Mouse (Mus musculus) neural tube, embryonic 10.5 days (tissue): Measurements from ENCODE around the gene Tmem185b.

Source experiments
- DNase-seq: peaks from one replicate; pipeline ENCODE4 v3.0.0-alpha.2; 2017; ENCODE audit warnings: low spot score; ENCODE audit errors: extremely low spot score

Tmem185b gene

DNA sequence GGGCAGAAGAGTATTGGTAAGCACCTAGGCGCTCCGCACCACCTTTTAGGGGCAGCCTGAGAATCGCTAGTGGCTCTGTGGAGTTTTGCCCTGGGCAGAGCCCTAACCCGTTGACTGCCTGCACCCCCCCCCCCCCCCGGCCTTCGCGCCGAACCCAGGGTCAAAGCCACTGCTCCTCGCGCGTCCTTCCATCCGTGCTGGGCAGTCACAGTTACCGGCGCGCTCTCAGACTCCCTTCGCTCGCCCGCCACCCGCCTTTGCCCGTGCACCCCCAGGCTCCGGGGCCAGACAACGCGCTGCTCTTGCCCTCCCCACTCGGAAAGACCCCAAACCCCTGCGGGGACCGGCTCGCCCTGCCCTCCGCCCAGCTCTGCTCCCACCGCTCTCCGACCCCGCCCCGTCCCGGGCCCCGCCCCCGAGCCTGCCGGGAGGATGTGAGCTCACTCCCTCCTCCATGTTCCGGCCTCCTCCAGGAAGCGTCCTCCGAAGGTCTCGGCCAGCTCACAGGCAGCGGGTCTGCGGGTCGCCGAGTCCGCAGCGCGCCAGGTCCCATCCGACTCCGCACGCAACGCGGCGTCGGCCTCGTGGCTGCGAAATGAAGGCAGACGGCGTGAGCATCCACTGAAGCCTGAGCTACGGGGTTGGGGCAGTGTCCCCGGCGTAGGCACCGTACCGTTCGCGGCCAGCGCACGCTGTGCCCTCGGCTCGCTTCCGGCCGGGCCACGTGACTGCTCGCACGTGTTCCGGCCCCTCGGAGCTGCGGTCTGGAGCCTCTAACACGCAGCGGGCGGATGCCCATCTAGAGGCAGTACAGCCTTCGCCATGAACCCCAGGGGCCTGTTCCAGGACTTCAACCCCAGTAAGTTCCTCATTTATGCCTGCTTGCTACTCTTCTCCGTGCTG is at the start of gene Tmem185b:
TSS of gene Tmem185b (plus strand) at position 472 of the 903 bp plus-strand sequence.
- peak; percentile 97 for DNase-seq

DNA sequence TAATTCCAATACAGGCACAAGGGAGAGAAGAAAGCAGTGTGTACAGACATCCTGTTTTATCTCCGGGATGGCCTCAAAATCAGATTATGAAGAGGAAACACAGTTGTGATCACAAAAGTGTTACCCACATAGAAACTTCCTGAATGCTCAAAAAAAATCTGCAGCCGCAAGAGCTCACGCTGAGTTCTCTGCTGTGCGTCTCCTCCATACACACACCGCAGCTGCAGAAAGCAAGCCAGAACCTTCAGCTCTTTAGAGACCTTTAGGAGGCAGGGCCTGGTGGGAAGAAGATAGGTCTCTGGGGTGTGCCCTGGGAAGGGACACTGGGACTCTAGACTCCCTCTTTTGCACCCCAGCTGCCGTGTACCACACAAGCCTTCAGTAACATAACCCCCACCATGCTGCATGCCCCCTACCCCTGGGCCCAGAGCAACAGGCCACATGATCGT is 49.0 kb upstream of the Tmem185b start:
- no peak for DNase-seq

DNA sequence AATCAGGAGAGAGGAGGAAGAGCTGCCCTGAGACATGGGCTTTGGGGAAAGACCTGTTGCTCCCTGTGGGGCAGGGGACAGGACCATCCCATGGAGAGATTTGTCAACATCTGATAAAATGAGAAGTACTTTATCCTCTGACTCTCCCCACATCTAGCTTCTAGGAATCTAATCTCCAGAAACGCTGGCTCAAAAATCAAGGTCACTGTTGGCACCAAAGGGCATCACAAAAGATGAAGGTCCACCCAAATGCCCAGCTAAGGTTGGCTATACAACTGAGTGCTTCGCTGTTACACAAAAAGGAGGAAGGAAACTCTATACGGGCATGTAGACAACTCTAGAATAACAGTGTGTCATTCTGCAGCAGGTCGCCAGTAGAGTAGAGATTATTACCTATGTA is 46.3 kb upstream of the Tmem185b start:
- no peak for DNase-seq

DNA sequence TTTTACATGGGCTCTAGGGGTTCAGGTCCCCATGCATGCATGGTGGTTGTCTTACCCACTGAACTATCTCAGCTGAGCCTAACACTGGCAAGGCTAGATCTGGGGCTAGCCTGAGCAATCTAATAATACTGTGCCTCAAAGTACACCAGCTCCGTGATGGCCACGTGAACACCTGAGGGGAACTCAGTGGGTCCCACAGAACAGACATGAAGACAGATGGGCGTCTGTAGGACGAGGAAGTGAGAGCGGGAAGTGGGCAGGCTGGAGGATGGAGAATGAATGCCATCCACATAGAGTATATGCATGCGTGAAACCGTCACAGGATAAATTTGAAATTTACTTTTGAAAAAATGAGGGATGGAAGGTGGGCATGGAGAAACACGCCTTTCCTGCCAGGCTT is 45.3 kb upstream of the Tmem185b start:
- DNase-seq, result no peak

DNA sequence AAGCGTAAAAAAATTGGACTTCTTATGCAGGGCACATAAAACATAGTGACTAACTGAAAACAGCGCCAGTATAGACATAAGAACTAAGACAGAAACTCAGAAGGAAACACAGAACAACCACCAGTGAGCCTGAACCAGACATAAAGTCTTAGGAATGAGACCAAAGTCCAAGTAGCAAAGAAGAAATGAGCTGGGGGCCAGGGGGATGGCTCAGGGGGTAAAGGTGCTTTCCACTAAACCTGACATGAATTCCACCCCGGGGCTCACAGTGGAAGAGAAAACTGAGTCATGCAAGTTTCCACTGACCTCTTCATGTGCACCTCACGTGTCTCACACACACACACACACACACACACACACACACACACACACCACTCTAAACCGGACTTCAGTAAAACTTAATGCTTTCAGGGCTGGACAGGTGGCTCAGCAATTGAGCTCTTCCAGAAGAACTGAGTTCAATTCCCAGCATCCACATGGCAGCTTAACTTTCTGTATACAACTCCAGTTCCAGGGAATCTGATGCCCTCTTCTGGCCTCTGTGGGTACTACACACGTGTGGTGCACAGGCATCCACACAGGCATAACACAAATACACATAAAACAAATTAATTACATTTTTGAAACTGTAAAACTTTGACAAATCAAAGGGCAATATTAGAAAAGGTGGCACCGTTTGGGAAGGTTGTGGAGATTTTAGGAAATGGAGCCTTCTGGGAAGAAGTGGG is 44.6 kb upstream of the Tmem185b start:
- DNase-seq, result no peak

DNA sequence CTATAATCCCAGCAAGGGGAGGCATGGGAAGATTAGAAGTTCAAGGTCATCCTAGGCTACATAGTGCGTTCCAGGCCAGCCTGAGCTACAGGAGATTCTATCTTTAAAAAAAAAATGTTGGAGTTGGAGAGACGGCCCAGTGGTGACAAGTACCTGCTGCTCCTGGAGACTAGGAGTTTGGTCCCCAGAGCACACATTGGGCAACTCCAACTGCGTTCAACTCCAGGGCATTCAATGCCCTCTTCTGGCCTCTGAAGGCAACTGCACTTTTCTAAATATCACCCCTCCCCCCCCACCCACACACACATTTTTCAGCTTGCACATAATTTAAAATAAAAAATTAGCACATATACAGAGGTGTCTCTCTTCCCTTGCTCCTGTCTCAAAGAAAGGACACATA is 43.1 kb upstream of the Tmem185b start:
- DNase-seq, result no peak

DNA sequence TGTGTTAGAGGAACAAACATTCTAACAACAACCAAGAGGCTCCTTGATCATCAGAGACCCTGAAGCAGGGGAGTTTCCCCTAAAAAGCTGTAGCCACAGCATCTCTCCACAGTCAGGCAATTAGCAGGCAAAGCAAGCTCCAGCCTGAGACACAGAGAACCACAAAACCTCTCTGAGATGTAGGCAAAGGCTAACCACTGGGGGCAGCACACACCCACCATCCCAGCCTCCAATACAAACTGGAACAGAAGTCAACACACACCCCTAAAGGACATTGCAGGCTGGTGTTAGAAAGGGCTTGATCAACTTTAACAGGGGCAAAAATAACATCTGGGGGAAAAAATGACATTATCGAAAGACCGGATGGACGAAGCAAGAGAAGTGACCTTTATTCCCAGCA is 41.5 kb upstream of the Tmem185b start:
- DNase-seq, result no peak

DNA sequence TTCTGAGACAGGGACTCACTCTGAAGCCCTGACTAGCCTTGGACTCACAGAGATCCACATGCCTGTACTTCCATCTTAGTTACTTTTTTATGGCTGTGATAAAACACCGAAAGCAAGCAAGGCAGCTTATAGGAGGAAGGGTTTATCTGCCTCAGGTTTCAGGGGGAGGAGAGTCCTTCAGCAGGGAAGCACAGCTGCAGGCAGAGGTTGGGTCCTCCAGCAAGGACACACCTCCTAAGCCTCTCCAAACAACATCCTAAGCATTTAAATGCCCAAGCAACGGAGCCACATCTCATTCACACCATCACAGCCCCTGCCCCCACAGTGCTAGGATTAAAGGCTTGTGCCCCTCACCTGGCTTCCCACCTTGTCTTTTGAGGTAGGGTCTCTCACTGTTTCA is 40.1 kb upstream of the Tmem185b start:
- no peak for DNase-seq

DNA sequence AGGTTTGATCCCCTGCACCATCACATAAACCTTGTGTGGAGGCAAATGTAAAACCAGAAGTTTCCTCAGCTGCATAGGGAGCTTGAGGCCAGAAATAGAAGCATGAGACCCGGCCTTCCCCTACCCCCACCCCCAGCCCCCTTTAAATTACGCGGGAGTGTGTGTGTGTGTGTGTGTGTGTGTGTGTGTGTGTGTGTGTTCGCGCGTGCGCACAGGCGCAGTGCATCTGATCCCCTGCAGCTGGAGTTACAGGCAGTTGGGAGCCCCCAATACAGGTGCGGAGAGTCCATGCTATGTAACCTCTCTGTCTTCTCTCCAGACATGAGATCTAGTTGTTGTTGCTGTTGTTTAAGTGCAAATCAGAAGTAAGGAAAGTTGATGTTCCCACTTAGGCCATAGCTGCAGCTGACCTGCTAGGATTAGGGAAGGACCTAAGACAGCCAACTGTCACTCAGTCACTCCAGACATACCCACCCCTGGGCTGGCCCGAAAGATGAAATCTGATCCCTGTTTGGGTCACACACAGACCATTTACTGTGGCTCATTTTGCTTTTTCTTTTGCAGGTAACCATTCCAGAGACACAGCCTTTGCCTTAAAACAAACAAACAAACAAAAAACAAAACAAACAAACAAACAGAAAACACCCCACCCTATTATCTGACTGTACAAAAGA is 37.9 kb upstream of the Tmem185b start:
- DNase-seq, result no peak

DNA sequence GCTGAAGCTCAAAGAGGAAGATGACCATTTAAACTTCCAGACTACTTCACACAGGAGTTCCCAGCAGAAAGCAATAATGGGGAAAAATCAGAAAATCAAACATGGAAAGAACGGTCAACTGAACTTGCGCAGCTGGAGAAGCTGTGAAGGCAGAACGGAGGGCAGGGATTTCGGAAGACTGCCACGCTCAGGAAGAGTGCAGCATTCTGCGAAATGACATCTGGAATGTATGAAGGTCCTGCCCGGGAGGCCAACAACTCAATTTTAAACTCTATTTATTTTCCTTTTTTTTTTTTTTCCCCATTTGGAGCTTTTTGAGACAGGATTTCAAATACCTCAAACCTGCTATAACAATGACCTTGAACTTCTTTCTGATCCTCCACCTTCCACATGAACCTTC is 35.2 kb upstream of the Tmem185b start:
- no peak for DNase-seq

DNA sequence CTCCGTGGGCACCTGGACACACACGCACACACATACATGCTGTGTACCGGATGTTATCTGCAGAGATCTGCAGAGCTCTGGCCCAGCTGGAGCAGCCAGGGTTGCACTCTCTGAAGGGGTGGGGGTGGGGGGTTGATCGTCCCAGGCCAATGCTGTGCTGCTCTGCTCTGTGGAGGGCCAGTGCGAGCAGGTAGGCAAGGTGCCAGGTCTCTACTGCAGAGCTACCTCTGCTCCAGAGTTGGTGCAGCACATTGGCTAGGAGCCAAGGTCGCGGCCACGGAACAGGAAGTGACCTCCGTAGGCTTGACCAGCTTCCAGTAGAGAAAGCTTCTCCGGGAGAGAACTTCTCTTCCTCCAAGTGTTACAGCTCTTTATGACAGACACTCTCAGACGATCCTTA is 33.9 kb upstream of the Tmem185b start:
- DNase-seq, result no peak

DNA sequence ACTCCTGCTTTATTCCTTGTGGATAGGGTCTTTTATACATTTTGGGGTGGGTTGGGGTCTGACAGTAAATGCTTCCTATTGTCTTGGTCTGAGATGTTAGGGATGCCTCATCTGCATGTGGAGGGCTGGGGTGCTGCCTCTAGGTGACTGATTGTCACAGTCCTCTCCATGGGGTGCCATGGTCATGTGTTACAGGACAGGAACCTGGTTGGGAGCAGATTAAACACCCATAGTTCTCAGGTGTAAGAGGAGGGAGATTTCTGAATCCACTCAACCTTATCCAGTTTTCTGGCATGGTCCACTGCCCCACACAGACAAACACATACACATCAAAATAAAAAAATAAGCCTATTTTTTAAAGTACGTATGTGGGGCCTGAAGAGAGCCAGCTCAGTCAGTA is 33.5 kb upstream of the Tmem185b start:
- no peak for DNase-seq

DNA sequence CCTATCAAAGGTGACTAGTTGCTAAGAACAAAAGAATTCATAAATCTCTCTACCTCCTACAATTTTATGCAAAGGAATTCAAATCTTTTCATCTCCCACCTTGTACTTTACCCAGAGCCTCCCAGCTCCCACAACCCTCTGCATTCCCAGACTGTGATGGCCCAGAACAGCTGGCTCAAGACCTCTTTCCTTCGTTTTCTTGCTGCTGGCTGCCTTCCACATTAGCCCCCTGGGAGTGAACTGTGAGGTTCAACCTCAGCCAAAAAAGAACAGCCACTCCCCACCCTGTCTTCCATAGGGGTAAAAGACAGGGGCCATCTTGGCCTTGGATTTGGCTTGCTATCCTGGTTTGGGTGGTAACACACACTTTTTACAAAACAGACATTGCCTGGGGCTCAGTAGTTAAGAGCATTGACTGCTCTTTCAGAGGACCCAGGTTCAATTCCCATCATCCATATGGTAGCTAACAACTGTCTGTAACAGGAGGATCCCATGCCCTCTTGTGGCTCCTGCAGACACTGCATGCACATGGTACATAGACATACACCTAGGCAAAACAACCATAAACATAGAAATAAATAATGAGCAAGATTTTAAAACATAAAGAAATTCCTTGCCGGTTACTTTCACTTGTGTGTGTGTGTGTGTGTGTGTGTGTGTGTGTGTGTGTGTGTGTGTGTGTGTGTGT is 31.8 kb upstream of the Tmem185b start:
- DNase-seq, result no peak

DNA sequence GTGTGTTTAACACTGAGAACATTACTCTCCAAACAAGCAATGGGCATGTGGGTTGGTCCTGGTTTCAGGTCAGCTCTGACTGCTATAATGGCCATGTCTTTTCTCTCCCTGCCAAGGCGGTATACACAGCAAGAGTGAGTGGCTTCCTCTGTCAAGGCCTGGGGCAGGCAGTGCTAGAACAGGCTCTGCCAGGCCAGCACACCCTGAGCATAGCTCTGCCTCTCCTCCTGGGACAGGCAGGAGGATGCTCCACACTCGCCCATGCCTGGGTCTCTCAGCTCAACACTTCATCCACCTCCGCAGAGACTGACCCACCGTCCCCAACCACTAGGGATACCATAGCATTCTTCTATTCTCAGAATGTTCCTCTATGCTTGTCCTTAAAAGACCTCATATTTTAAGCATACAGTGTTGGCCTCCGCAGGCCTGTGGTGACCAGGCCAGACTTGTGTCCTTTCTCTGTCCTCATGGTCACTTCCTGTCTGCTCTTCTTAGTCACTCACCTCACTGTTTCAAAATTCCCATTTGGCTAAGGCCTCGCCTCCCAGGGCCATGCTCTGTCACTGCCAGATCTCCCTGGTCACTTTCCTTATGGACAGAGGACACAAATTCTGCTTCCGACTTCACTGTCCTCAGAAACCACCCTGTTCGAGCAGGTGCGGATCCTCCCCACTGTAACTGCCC is 31.1 kb upstream of the Tmem185b start:
- DNase-seq, result no peak

DNA sequence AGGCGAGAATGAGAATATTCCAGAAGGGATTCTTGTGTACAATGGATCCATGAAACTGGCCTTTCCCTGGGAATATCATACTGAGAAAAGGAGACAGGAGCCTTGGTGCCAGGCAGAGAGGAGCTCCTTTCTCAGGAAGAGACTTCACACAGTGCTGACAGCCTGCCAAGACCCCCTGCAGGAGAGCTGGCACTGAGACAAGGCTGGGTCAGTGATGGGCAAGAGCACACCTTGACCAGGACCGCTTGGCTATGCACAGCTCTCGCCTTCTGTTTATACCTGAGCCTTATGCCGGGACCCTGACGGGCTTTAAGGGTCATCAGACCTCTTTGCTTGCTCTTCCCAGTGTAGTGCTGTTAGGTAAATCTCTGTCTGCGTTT is 30.6 kb upstream of the Tmem185b start:
- no peak for DNase-seq

DNA sequence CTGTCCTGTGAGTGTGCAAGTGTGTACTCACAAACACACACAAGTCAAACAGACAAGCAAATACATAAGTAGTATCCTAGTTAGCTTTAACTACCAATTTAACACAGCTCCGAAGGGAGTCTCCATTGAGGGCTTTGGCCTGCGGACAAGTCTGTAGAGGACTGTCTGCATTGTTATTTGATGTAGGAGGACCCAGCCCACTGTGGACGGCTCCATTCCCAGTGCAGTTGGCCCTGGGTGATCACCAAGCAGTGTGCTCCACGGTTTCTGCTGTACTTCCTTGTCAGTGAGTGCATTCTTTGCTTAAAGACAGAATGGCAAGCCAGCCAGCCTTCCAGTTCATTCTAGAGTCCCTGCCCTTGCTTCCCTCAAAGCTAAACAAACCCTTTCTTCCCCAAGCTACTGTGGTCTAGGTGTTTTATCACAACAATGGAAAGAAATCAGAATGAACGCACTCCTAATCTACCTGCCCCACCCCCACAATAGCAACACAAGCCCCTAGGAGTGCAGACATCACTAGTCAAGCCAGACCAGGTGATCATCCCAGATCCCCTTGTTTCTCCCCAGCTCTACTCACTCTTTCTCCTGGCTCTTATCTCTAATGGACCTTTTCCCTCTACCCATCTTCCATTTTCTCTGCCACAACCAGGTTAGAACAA is 28.5 kb upstream of the Tmem185b start:
- DNase-seq, result no peak

DNA sequence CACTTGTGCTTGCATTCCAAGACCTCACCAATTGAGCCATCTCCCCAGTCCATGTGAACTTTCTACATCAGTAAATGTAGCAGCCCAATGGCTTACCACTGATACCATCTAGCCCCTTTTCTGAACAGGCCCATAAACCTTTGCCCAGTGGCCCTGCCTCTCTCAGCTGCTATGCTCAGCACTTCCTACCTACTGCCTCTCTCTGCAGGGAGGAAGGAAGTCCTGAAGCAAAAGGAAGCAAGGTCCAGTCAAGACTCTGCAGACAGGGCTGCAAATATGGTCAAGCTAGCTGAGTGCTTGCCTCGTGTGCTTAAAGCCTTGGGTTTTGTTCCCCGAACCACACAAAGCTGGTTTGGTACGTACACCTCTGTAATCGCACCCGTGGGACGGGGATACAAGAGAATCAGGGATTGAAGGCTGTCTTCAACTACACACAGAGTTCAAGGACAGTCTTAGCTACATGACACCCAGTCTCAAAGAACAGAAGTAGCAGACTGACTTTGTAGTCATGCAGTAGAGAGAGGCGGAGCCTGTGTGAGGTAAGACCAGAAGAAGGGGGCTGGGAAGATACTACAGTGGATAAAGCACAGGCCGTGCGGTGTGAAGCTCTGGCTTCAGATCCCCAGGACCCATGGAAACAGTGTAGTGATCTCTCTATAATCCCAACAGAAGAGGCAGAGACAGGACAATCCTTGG is 27.3 kb upstream of the Tmem185b start:
- DNase-seq, result no peak

DNA sequence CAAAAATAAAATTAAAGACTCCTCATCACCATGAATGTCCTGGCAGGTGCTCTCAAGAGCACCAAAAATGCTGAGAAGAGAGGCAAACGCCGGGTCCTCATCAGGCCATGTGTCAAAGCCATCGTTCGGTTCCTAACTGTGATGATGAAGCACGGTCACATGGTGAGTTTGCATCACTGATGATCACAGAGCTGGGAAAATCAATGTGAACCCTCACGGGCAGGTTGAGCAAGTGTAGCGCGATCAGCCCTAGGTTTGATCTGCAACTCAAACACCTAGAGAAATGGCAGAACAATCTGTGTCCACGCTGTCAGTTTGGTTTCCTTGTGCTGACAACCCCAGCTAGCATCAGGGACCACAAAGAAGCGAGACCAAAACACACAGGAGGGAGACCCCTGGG is 26.5 kb upstream of the Tmem185b start:
- no peak for DNase-seq

DNA sequence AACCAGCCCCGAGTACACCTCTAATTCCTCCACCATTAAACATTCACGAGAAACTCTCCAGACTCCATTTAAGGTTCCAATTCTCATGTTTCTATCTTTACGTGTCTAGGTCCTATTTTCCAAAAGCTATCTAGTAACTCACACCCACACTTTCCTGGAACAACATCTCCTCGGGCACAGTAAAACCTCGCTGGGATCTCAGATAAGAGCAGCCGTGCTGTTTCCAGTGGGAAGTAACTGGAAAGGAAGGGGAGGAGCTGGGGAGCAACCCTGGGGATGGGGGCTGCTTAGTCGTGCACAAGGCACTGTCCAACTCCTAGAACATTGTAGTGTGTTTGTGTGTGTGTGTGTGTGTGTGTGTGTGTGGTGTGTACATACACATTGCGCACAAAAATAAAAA is 24.1 kb upstream of the Tmem185b start:
- no peak for DNase-seq

DNA sequence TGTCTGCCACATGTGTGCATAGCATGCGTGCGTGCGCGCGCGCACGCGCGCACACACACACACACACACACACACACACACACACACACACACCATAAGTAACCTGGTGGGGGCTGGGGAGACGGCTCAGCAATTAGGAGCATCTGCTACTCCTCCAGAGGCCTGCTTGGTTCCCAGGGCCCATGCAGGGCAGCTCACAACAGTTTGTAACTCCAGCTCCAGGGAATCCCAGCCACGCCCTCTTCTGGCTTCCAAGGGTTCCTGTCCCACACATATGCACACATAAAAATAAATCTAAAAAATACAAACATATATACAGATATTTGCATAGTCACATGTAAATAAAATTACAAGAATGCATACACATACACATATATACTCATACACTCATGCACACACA is 23.2 kb upstream of the Tmem185b start:
- no peak for DNase-seq
